Mouse (Mus musculus) ES-E14 (cell line): ENCODE data around the gene Cbfa2t3.

Experiments used
- CHD2 ChIP-seq: IDR thresholded peaks from 2 replicates; pipeline ENCODE4 v1.6.1; 2014; ENCODE audit warnings: mild to moderate bottlenecking, low read depth, low read length, inconsistent platforms
- HCFC1 ChIP-seq: IDR thresholded peaks from 2 replicates; pipeline ENCODE4 v1.6.1; 2012; ENCODE audit warnings: low read length, inconsistent platforms, borderline replicate concordance; ENCODE audit not compliant: insufficient read depth
- ZNF384 ChIP-seq: IDR thresholded peaks from 2 replicates; pipeline ENCODE4 v1.6.1; 2012; ENCODE audit warnings: low read depth, low read length, inconsistent platforms

- TF ChIP-seq HCFC1 (no peak), ZNF384 (no peak), CHD2 (no peak)
Measured at GRCm38 (mm10) chr8:122639521-122640248, 59.2 kb downstream of the Cbfa2t3 start.
